In genomic region chr16:93682689-93683507, GRCm38 (mm10) we compare ENCODE assay signal across 8 mouse cellular contexts. TPM values are rescaled to one million over a fixed set of nuclear protein-coding genes. Genes with fewer than 3 reads are reported as not detected.
A peak's percentile ranks its signal among the peaks of the same experiment; 100 is the strongest.
DNase-seq lines count a peak whose midpoint lies in the region; ATAC-seq and TF ChIP-seq lines count a peak whose summit lies in the region.

Gene Cbr3 (plus strand): TSS chr16:93683215.

- peaks cover 59% of the 10 kb centered on the region for H3K27me3 ChIP-seq in forebrain, embryonic 13.5 days
- peaks cover 46% of the 10 kb centered on the region for H3K27me3 ChIP-seq in heart, embryonic 16.5 days (ENCODE audit: control insufficient read depth, insufficient read depth, low read length)
- H3K27me3 ChIP-seq in liver, embryonic 15.5 days, result peaks cover 68% of the 10 kb centered on the region
- H3K27me3 ChIP-seq in neural tube, embryonic 11.5 days (ENCODE audit: control insufficient read depth, insufficient read depth, low read length), result peaks cover 39% of the 10 kb centered on the region
- H3K27me3 ChIP-seq in stomach, postnatal 0 days (ENCODE audit: control insufficient read depth, insufficient read depth, low read length), result no peaks in the 10 kb centered on the region

- peak; percentile 69 for ATAC-seq in forebrain, embryonic 13.5 days
- ATAC-seq in heart, embryonic 16.5 days (replicated peaks; ENCODE audit: extremely low read depth, insufficient read depth, low FRiP score), result peak; percentile 73
- ATAC-seq in liver, embryonic 15.5 days (ENCODE audit: insufficient read depth), result peak; percentile 60
- ATAC-seq in neural tube, embryonic 11.5 days (ENCODE audit: insufficient read depth, low FRiP score, low TSS enrichment), result peak; percentile 50; the same call in 1 of the 2 replicates
- peak; percentile 88 for ATAC-seq in stomach, postnatal 0 days (ENCODE audit: low FRiP score, low TSS enrichment)

- no peaks in the 10 kb centered on the region for H3K36me3 ChIP-seq in forebrain, embryonic 13.5 days (ENCODE audit: poor library complexity, severe bottlenecking)
- H3K36me3 ChIP-seq in heart, embryonic 16.5 days (ENCODE audit: control insufficient read depth, insufficient read depth), result no peaks in the 10 kb centered on the region
- no peaks in the 10 kb centered on the region for H3K36me3 ChIP-seq in liver, embryonic 15.5 days (replicated peaks)
- no peaks in the 10 kb centered on the region for H3K36me3 ChIP-seq in neural tube, embryonic 11.5 days (ENCODE audit: control insufficient read depth, insufficient read depth, low read length)
- no peaks in the 10 kb centered on the region for H3K36me3 ChIP-seq in stomach, postnatal 0 days (ENCODE audit: control insufficient read depth, insufficient read depth, low read length)

- no peaks in the 10 kb centered on the region; the same call in 1 of the 2 replicates for H3K9me3 ChIP-seq in forebrain, embryonic 13.5 days (replicated peaks)
- no peaks in the 10 kb centered on the region for H3K9me3 ChIP-seq in heart, embryonic 16.5 days (replicated peaks; ENCODE audit: control insufficient read depth, low read length)
- H3K9me3 ChIP-seq in liver, embryonic 15.5 days (replicated peaks), result no peaks in the 10 kb centered on the region
- H3K9me3 ChIP-seq in neural tube, embryonic 11.5 days (ENCODE audit: control insufficient read depth, low read length), result no peaks in the 10 kb centered on the region
- no peaks in the 10 kb centered on the region for H3K9me3 ChIP-seq in stomach, postnatal 0 days (ENCODE audit: control insufficient read depth, low read length)

- H3K4me2 ChIP-seq in forebrain, embryonic 13.5 days, result peak within 1 kb of the TSS; percentile 72
- H3K4me2 ChIP-seq in heart, embryonic 16.5 days (ENCODE audit: low read depth, low read length), result peak within 1 kb of the TSS; percentile 87
- H3K4me2 ChIP-seq in liver, embryonic 15.5 days, result peak within 1 kb of the TSS; percentile 73
- peak within 1 kb of the TSS; percentile 75 for H3K4me2 ChIP-seq in neural tube, embryonic 11.5 days (ENCODE audit: low read depth)
- H3K4me2 ChIP-seq in stomach, postnatal 0 days (replicated peaks; ENCODE audit: low read depth), result peak within 1 kb of the TSS; percentile 90

- H3K9ac ChIP-seq in forebrain, embryonic 13.5 days, result peak within 1 kb of the TSS; percentile 60
- peak within 1 kb of the TSS; percentile 67 for H3K9ac ChIP-seq in heart, embryonic 16.5 days (ENCODE audit: low read length)
- H3K9ac ChIP-seq in liver, embryonic 15.5 days, result no peak within 1 kb of the TSS
- H3K9ac ChIP-seq in neural tube, embryonic 11.5 days (ENCODE audit: low read length), result peak within 1 kb of the TSS; percentile 28
- peak within 1 kb of the TSS; percentile 87 for H3K9ac ChIP-seq in stomach, postnatal 0 days (ENCODE audit: low read length)

- peak within 1 kb of the TSS; percentile 37 for H3K4me3 ChIP-seq in forebrain, embryonic 13.5 days
- peak within 1 kb of the TSS; percentile 57 for H3K4me3 ChIP-seq in heart, embryonic 16.5 days (ENCODE audit: low read length)
- H3K4me3 ChIP-seq in liver, embryonic 15.5 days (replicated peaks), result peak within 1 kb of the TSS; percentile 47
- peak within 1 kb of the TSS; percentile 38 for H3K4me3 ChIP-seq in neural tube, embryonic 11.5 days (ENCODE audit: low read depth, low read length)
- peak within 1 kb of the TSS; percentile 66 for H3K4me3 ChIP-seq in stomach, postnatal 0 days (ENCODE audit: low read depth, low read length)

- no peak for TF ChIP-seq EP300 in stomach, postnatal 0 days (optimal IDR thresholded peaks at IDR 0.05)

- DNase-seq in CD4-positive, CD25-positive, alpha-beta regulatory T cell, adult 2 months (ENCODE audit: low read depth, low spot score), result peak; percentile 82
- peak; percentile 17 for DNase-seq in c-Kit-positive CD71-positive TER-119-negative erythroid progenitor cells, embryonic 14.5 days (ENCODE audit: low read depth)
- peak; percentile 76 to 85 for DNase-seq in kidney, postnatal 25 days
- peak; percentile 68 for DNase-seq in neural tube, embryonic 11.5 days (ENCODE audit: low spot score)
- DNase-seq in stomach, postnatal 0 days (ENCODE audit: low spot score), result peak; percentile 90

- no peak within 1 kb of the TSS for H3K27ac ChIP-seq in forebrain, embryonic 13.5 days
- H3K27ac ChIP-seq in heart, embryonic 16.5 days (ENCODE audit: low read length), result no peak within 1 kb of the TSS
- no peak within 1 kb of the TSS for H3K27ac ChIP-seq in liver, embryonic 15.5 days (replicated peaks)
- no peak within 1 kb of the TSS for H3K27ac ChIP-seq in neural tube, embryonic 11.5 days (ENCODE audit: low read depth, low read length)
- H3K27ac ChIP-seq in stomach, postnatal 0 days (replicated peaks), result peak within 1 kb of the TSS; percentile 94

- TF ChIP-seq CTCF in stomach, postnatal 0 days (IDR thresholded peaks at IDR 0.05; ENCODE audit: low read depth), result peak; percentile 76

- 1% methylated on average over 63 of the region's 63 CpGs for WGBS in forebrain, embryonic 13.5 days
- under 1% methylated on average over 63 of the region's 63 CpGs for WGBS in heart, embryonic 16.5 days
- WGBS in liver, embryonic 15.5 days (ENCODE audit: insufficient replicate concordance), result under 1% methylated on average over 63 of the region's 63 CpGs
- WGBS in neural tube, embryonic 11.5 days, result under 1% methylated on average over 63 of the region's 63 CpGs
- under 1% methylated on average over 63 of the region's 63 CpGs for WGBS in stomach, postnatal 0 days

- peaks cover 20% of the 10 kb centered on the region for H3K4me1 ChIP-seq in forebrain, embryonic 13.5 days
- peaks cover 14% of the 10 kb centered on the region for H3K4me1 ChIP-seq in heart, embryonic 16.5 days (ENCODE audit: control insufficient read depth, insufficient read depth, low read length)
- peaks cover 12% of the 10 kb centered on the region for H3K4me1 ChIP-seq in liver, embryonic 15.5 days (replicated peaks)
- peaks cover 7% of the 10 kb centered on the region for H3K4me1 ChIP-seq in neural tube, embryonic 11.5 days (ENCODE audit: control insufficient read depth, insufficient read depth, low read length)
- H3K4me1 ChIP-seq in stomach, postnatal 0 days (replicated peaks; ENCODE audit: control insufficient read depth, insufficient read depth), result no peaks in the 10 kb centered on the region

RNA-seq across cellular contexts. Expression of gene Cbr3, which starts in this region (rescaled TPM):
- 0.15 TPM in 1 of 2 replicates, not detected in the other for polyA plus RNA-seq in forebrain, embryonic 13.5 days (2015; fragmentation: Nextera tagmentation; extraction: Ambion mirVana)
- polyA plus RNA-seq in heart, embryonic 16.5 days (2015; fragmentation: Nextera tagmentation; extraction: Ambion mirVana), result 0.98 and 1.0 TPM in 2 replicates
- polyA plus RNA-seq in liver, embryonic 15.5 days (2015; fragmentation: Nextera tagmentation; extraction: Ambion mirVana), result 0.38 and 0.48 TPM in 2 replicates
- 0.69 and 1.7 TPM in 2 replicates for polyA plus RNA-seq in neural tube, embryonic 11.5 days (2014; fragmentation: Nextera tagmentation; extraction: Ambion mirVana)
- 208 and 229 TPM in 2 replicates for polyA plus RNA-seq in stomach, postnatal 0 days (2015; fragmentation: Nextera tagmentation; extraction: Ambion mirVana)

Comparison
In these comparisons a context has a peak if more than half of its experiments do, and no peak if none do; other contexts are left out.
1. RNA of gene Cbr3 (polyA plus RNA-seq): 208 to 229 TPM in stomach, postnatal 0 days; 0.69 to 1.7 TPM in neural tube, embryonic 11.5 days, 0.98 to 1.0 TPM in heart, embryonic 16.5 days, 0.38 to 0.48 TPM in liver, embryonic 15.5 days and 0.15 TPM in forebrain, embryonic 13.5 days; every median in the first group is over 10 times any median in the second.
2. Peak in ATAC-seq, H3K4me3 ChIP-seq, H3K9ac ChIP-seq and H3K4me2 ChIP-seq in forebrain, embryonic 13.5 days; RNA of the gene not detected or under 1 TPM.
3. Peak in ATAC-seq, H3K4me3 ChIP-seq and H3K4me2 ChIP-seq in liver, embryonic 15.5 days; RNA of the gene not detected or under 1 TPM.
4. DNase-seq: peak in every context shown above with its lines; median percentile 90 in stomach, postnatal 0 days; 82 in CD4-positive, CD25-positive, alpha-beta regulatory T cell, adult 2 months; 80 in kidney, postnatal 25 days; 68 in neural tube, embryonic 11.5 days; 17 in c-Kit-positive CD71-positive TER-119-negative erythroid progenitor cells, embryonic 14.5 days.
5. Peak in every context shown above with its lines, with median percentiles within 50 percentile points of each other: ATAC-seq, H3K4me2 ChIP-seq and H3K4me3 ChIP-seq.